In the genomic region with DNA sequence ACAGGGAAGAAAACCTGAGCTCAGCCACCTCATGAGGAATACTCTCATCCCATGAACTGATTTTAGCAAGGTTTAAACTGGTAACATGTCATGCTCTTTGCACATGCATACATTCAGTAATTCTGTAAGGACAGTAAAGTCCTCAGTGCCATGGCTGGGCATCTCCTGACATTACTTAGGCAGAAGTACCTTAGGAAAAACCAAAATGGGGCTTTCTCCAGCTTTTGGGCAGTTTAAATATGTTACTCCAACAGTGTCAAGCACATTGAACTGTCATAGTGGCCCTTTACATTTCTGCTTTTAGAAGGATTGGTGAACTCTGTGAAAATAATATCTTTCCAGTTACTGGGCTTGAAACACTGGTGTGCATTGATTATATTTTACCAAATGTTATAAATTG, we compare ENCODE assay signal across 19 mouse cellular contexts. TPM values are rescaled to one million over a fixed set of nuclear protein-coding genes. Genes with fewer than 3 reads are reported as not detected.
A peak's percentile ranks its signal among the peaks of the same experiment; 100 is the strongest.
DNase-seq lines count a peak whose midpoint lies in the region; ATAC-seq lines count a peak whose summit lies in the region.
"Had no signal": no experiment of that assay in that cellular context is flagged by ENCODE, and none has a peak within 500 bp of the region (broad histone marks: within the 10 kb centered on the region; RNA-seq: fewer than 3 reads in every experiment).

No protein-coding gene starts in this region.

- peak overlapping the region; percentile 97 for H3K27ac ChIP-seq in forebrain, embryonic 12.5 days
- H3K27ac ChIP-seq in hindbrain, embryonic 13.5 days, result no peak overlapping the region
- peak overlapping the region; percentile 51 for H3K27ac ChIP-seq in midbrain, embryonic 15.5 days
- H3K27ac ChIP-seq: liver, embryonic 15.5 days; neural tube, embryonic 12.5 days had no signal

- peak overlapping the region; percentile 78 for H3K4me2 ChIP-seq in forebrain, embryonic 12.5 days
- peak overlapping the region; percentile 67 for H3K4me2 ChIP-seq in hindbrain, embryonic 13.5 days
- no peak overlapping the region for H3K4me2 ChIP-seq in midbrain, embryonic 15.5 days
- H3K4me2 ChIP-seq: liver, embryonic 15.5 days had no signal

- peaks cover 24% of the 10 kb centered on the region for H3K4me1 ChIP-seq in forebrain, embryonic 12.5 days
- peaks cover 11% of the 10 kb centered on the region for H3K4me1 ChIP-seq in hindbrain, embryonic 13.5 days (replicated peaks)
- peaks cover 12% of the 10 kb centered on the region for H3K4me1 ChIP-seq in midbrain, embryonic 15.5 days

- DNase-seq in embryo, embryonic 10.5 days (ENCODE audit: low spot score), result peak; percentile 29
- DNase-seq in embryo, embryonic 11 days, result no peak
- no peak for DNase-seq in lung, postnatal 4 days
- DNase-seq in natural killer cell, adult 2 months (ENCODE audit: low spot score in 2 of 2), result no peak
- DNase-seq in layer of hippocampus, adult 8-10 months (ENCODE audit: low spot score in 2 of 2), result no peak
- DNase-seq: adrenal gland, adult 2 months; cerebellum, adult 9-11 months; kidney, adult 11 months; layer of hippocampus, postnatal 36 days; right cerebral cortex, adult 18-20 months; thymus, postnatal 14 days had no signal

- peaks cover 25% of the 10 kb centered on the region for H3K27me3 ChIP-seq in forebrain, embryonic 12.5 days
- H3K27me3 ChIP-seq in hindbrain, embryonic 13.5 days, result peaks cover 32% of the 10 kb centered on the region
- peaks cover 42% of the 10 kb centered on the region for H3K27me3 ChIP-seq in midbrain, embryonic 15.5 days (replicated peaks)

- no peaks in the 10 kb centered on the region for H3K9me3 ChIP-seq in forebrain, embryonic 12.5 days
- no peaks in the 10 kb centered on the region for H3K9me3 ChIP-seq in hindbrain, embryonic 13.5 days
- H3K9me3 ChIP-seq in midbrain, embryonic 15.5 days, result no peaks in the 10 kb centered on the region
- H3K9me3 ChIP-seq: liver, embryonic 15.5 days; neural tube, embryonic 12.5 days had no signal

- peak overlapping the region; percentile 13 for H3K4me3 ChIP-seq in forebrain, embryonic 12.5 days (replicated peaks)
- no peak overlapping the region for H3K4me3 ChIP-seq in hindbrain, embryonic 13.5 days
- H3K4me3 ChIP-seq in midbrain, embryonic 15.5 days, result no peak overlapping the region
- H3K4me3 ChIP-seq: liver, embryonic 15.5 days; neural tube, embryonic 12.5 days had no signal

- ATAC-seq in forebrain, embryonic 12.5 days (ENCODE audit: low FRiP score), result no peak
- no peak for ATAC-seq in hindbrain, embryonic 13.5 days (ENCODE audit: low FRiP score)
- no peak for ATAC-seq in midbrain, embryonic 15.5 days (replicated peaks)

- H3K36me3 ChIP-seq in forebrain, embryonic 12.5 days (replicated peaks), result no peaks in the 10 kb centered on the region
- no peaks in the 10 kb centered on the region for H3K36me3 ChIP-seq in hindbrain, embryonic 13.5 days
- H3K36me3 ChIP-seq in midbrain, embryonic 15.5 days (replicated peaks), result no peaks in the 10 kb centered on the region
- H3K36me3 ChIP-seq: liver, embryonic 15.5 days; neural tube, embryonic 12.5 days had no signal

- peak overlapping the region; percentile 41 for H3K9ac ChIP-seq in forebrain, embryonic 12.5 days
- peak overlapping the region; percentile 30; the same call in 1 of the 2 replicates for H3K9ac ChIP-seq in hindbrain, embryonic 13.5 days
- H3K9ac ChIP-seq in midbrain, embryonic 15.5 days, result no peak overlapping the region
- H3K9ac ChIP-seq: liver, embryonic 15.5 days; neural tube, embryonic 12.5 days had no signal

RNA-seq across cellular contexts. Expression of a gene that starts 34.6 kb away (rescaled TPM):
- polyA plus RNA-seq in forebrain, embryonic 12.5 days (2016; fragmentation: Nextera tagmentation; extraction: Ambion mirVana), result 86.3 and 113 TPM in 2 replicates
- 68.9 and 71.3 TPM in 2 replicates for polyA plus RNA-seq in hindbrain, embryonic 13.5 days (2015; fragmentation: Nextera tagmentation; extraction: Ambion mirVana)
- 58.4 and 61.2 TPM in 2 replicates for polyA plus RNA-seq in midbrain, embryonic 15.5 days (2015; fragmentation: Nextera tagmentation; extraction: Ambion mirVana)
- 10 to 100 TPM; 75.7 to 85.1 (median 81.4) TPM for total RNA-seq in layer of hippocampus, adult 8-10 months (2022)
- total RNA-seq: granulocyte monocyte progenitor cell, adult 5-6 weeks; hematopoietic stem cell, adult 5-6 weeks; monocyte, adult 5-6 weeks had no signal
